Mouse (Mus musculus) lung, postnatal 10 days (tissue): ENCODE data around the gene 4930564D02Rik.

Experiments used
- DNase-seq: peaks from one replicate; pipeline ENCODE4 v3.0.0; 2021

The 4930564D02Rik gene

GRCm38 (mm10) chr3:105114269-105114668 is 47.6 kb downstream of the 4930564D02Rik start:
- peak; percentile 87 for DNase-seq

- no peak for DNase-seq
Measured at GRCm38 (mm10) chr3:105116596-105116995, 50.0 kb downstream of the 4930564D02Rik start.

GRCm38 (mm10) chr3:105123776-105124175 is 57.1 kb downstream of the 4930564D02Rik start:
- DNase-seq = no peak

- DNase-seq = no peak
Measured at GRCm38 (mm10) chr3:105127881-105128280, 61.2 kb downstream of the 4930564D02Rik start.
